Mouse (Mus musculus) midbrain, embryonic 12.5 days (tissue): ENCODE measurements around the gene Rsad1. TPM values are rescaled to one million over a fixed set of nuclear protein-coding genes. Genes with fewer than 3 reads are reported as not detected.

Experiments
- ATAC-seq: fragments of 200-750 bp; cut with Nextera tagmentation; 2 replicates; pipeline ENCODE4 v1.8.0; 2017; ENCODE audit warnings: low read depth, moderate TSS enrichment, moderate library complexity; ENCODE audit not compliant: low FRiP score
- H3K27ac ChIP-seq: fragments of 300-500 bp; sonication (generic); replicated peaks from 2 replicates; pipeline ENCODE4 v1.5.1; 2016; ENCODE audit warnings: mild to moderate bottlenecking
- H3K27me3 ChIP-seq: fragments of 300-500 bp; sonication (generic); 2 replicates; pipeline ENCODE4 v1.6.1; 2016; ENCODE audit warnings: mild to moderate bottlenecking
- H3K36me3 ChIP-seq: fragments of 300-500 bp; sonication (generic); 2 replicates; pipeline ENCODE4 v1.6.1; 2016
- H3K4me1 ChIP-seq: fragments of 300-500 bp; sonication (generic); 2 replicates; pipeline ENCODE4 v1.6.1; 2016
- H3K4me2 ChIP-seq: fragments of 300-500 bp; sonication (generic); replicated peaks from 2 replicates; pipeline ENCODE4 v1.6.1; 2016; ENCODE audit warnings: mild to moderate bottlenecking, moderate library complexity
- H3K4me3 ChIP-seq: fragments of 300-500 bp; sonication (generic); 2 replicates; pipeline ENCODE4 v1.5.1; 2016; ENCODE audit warnings: mild to moderate bottlenecking
- H3K9ac ChIP-seq: fragments of 300-500 bp; sonication (generic); replicated peaks from 2 replicates; pipeline ENCODE4 v1.6.1; 2016; ENCODE audit warnings: mild to moderate bottlenecking, moderate library complexity
- H3K9me3 ChIP-seq: fragments of 300-500 bp; sonication (generic); 2 replicates; pipeline ENCODE4 v1.6.1; 2016; ENCODE audit warnings: mild to moderate bottlenecking
- WGBS: fragments of 180-500 bp; shearing (Covaris S2); methylation state at CpG from one replicate; pipeline ENCODE4 v1.1.7; 2016; 5-methylcytosine and 5-hydroxymethylcytosine counted together
- polyA plus RNA-seq: library from polyadenylated mRNA; unstranded; fragments of >200 nt; fragmentation: Nextera tagmentation; extraction: Ambion mirVana; gene quantifications from 2 replicates; pipeline ENCODE4 v1.2.1, GENCODE M21; 2016

Gene Rsad1
- polyA plus RNA-seq, 1 experiment from 2014 or later: 5.4 TPM

GRCm38 (mm10) chr11:94508976-94509375 is 40.1 kb downstream of the Rsad1 start:
- no peak overlapping the region for H3K9ac ChIP-seq
- no peak for ATAC-seq
- H3K36me3 ChIP-seq: no peaks in the 10 kb centered on the region
- H3K27ac ChIP-seq: no peak overlapping the region
- no peaks in the 10 kb centered on the region for H3K27me3 ChIP-seq
- H3K4me1 ChIP-seq: no peaks in the 10 kb centered on the region
- H3K4me2 ChIP-seq: no peak overlapping the region
- no peak overlapping the region for H3K4me3 ChIP-seq
- no peaks in the 10 kb centered on the region for H3K9me3 ChIP-seq
- WGBS: 92% methylated on average over 10 of the region's 10 CpGs

GRCm38 (mm10) chr11:94501482-94501881 is 47.6 kb downstream of the Rsad1 start:
- H3K4me2 ChIP-seq: no peak overlapping the region
- WGBS: 91% methylated on average over 8 of the region's 8 CpGs
- H3K9me3 ChIP-seq: no peaks in the 10 kb centered on the region
- no peak overlapping the region for H3K9ac ChIP-seq
- H3K4me1 ChIP-seq: peaks cover 22% of the 10 kb centered on the region
- peaks cover 52% of the 10 kb centered on the region for H3K27me3 ChIP-seq
- no peaks in the 10 kb centered on the region for H3K36me3 ChIP-seq
- ATAC-seq: no peak
- H3K27ac ChIP-seq: no peak overlapping the region
- H3K4me3 ChIP-seq: no peak overlapping the region

- Histone ChIP-seq H3K4me1 (peaks cover 22% of the 10 kb centered on the region), H3K9me3 (no peaks in the 10 kb centered on the region), H3K4me3 (no peak overlapping the region), H3K4me2 (no peak overlapping the region), H3K27me3 (peaks cover 52% of the 10 kb centered on the region), H3K27ac (no peak overlapping the region), H3K36me3 (no peaks in the 10 kb centered on the region), H3K9ac (no peak overlapping the region)
- ATAC-seq: no peak
- WGBS: 32% methylated on average over 8 of the region's 8 CpGs
Measured at GRCm38 (mm10) chr11:94500362-94500761, 48.7 kb downstream of the Rsad1 start.

- peaks cover 22% of the 10 kb centered on the region for H3K4me1 ChIP-seq
- peaks cover 55% of the 10 kb centered on the region for H3K27me3 ChIP-seq
- 1% methylated on average over 26 of the region's 26 CpGs for WGBS
- peak within 1 kb of the TSS; percentile 50 for H3K9ac ChIP-seq
- peak within 1 kb of the TSS; percentile 33 for H3K4me3 ChIP-seq
- no peaks in the 10 kb centered on the region for H3K9me3 ChIP-seq
- no peaks in the 10 kb centered on the region for H3K36me3 ChIP-seq
- no peak within 1 kb of the TSS for H3K27ac ChIP-seq
- peak; percentile 30; the same call in 1 of the 2 replicates for ATAC-seq
- H3K4me2 ChIP-seq: peak within 1 kb of the TSS; percentile 60
Measured at GRCm38 (mm10) chr11:94499661-94500152, 49.3 kb downstream of the Rsad1 start, which contains the start of gene Epn3. Gene Epn3, minus strand, starts transcription at chr11:94499974.

GRCm38 (mm10) chr11:94499035-94499434 is 50.0 kb downstream of the Rsad1 start:
- 17% methylated on average over 2 of the region's 2 CpGs for WGBS
- Histone ChIP-seq H3K27me3 (peaks cover 61% of the 10 kb centered on the region), H3K4me3 (peak overlapping the region; percentile 33; the same call in 1 of the 2 replicates), H3K36me3 (no peaks in the 10 kb centered on the region), H3K27ac (no peak overlapping the region), H3K9ac (peak overlapping the region; percentile 50; the same call in 1 of the 2 replicates), H3K9me3 (no peaks in the 10 kb centered on the region), H3K4me2 (peak overlapping the region; percentile 60), H3K4me1 (peaks cover 22% of the 10 kb centered on the region)
- ATAC-seq: no peak

- H3K4me2 ChIP-seq: peak overlapping the region; percentile 60
- no peaks in the 10 kb centered on the region for H3K36me3 ChIP-seq
- no peak overlapping the region for H3K9ac ChIP-seq
- H3K4me3 ChIP-seq: no peak overlapping the region
- ATAC-seq: no peak
- H3K27ac ChIP-seq: no peak overlapping the region
- peaks cover 22% of the 10 kb centered on the region for H3K4me1 ChIP-seq
- H3K9me3 ChIP-seq: no peaks in the 10 kb centered on the region
- 25% methylated on average over 19 of the region's 19 CpGs for WGBS
- H3K27me3 ChIP-seq: peaks cover 68% of the 10 kb centered on the region
Measured at GRCm38 (mm10) chr11:94498093-94498996, 50.7 kb downstream of the Rsad1 start.

GRCm38 (mm10) chr11:94495415-94495814 is 53.6 kb downstream of the Rsad1 start:
- Histone ChIP-seq H3K9ac (no peak overlapping the region), H3K27ac (no peak overlapping the region), H3K9me3 (no peaks in the 10 kb centered on the region), H3K36me3 (no peaks in the 10 kb centered on the region), H3K27me3 (peaks cover 72% of the 10 kb centered on the region), H3K4me3 (no peak overlapping the region), H3K4me2 (no peak overlapping the region), H3K4me1 (peaks cover 35% of the 10 kb centered on the region)
- ATAC-seq: no peak
- 83% methylated on average over 3 of the region's 3 CpGs for WGBS

GRCm38 (mm10) chr11:94491749-94492099 is 57.3 kb downstream of the Rsad1 start:
- no peak overlapping the region for H3K9ac ChIP-seq
- peaks cover 12% of the 10 kb centered on the region for H3K4me1 ChIP-seq
- H3K4me3 ChIP-seq: peak overlapping the region; percentile 53
- no peak for ATAC-seq
- H3K36me3 ChIP-seq: no peaks in the 10 kb centered on the region
- H3K9me3 ChIP-seq: no peaks in the 10 kb centered on the region
- H3K27me3 ChIP-seq: peaks cover 69% of the 10 kb centered on the region
- peak overlapping the region; percentile 78 for H3K4me2 ChIP-seq
- 73% methylated on average over 7 of the region's 7 CpGs for WGBS
- H3K27ac ChIP-seq: no peak overlapping the region

- Histone ChIP-seq H3K4me1 (peaks cover 12% of the 10 kb centered on the region), H3K27ac (no peak overlapping the region), H3K9ac (peak overlapping the region; percentile 65), H3K9me3 (no peaks in the 10 kb centered on the region), H3K27me3 (peaks cover 74% of the 10 kb centered on the region), H3K36me3 (no peaks in the 10 kb centered on the region), H3K4me3 (peak overlapping the region; percentile 53), H3K4me2 (peak overlapping the region; percentile 78)
- 5% methylated on average over 55 of the region's 55 CpGs for WGBS
- peak; percentile 70 for ATAC-seq
Measured at GRCm38 (mm10) chr11:94491035-94491748, 57.9 kb downstream of the Rsad1 start.

Other genes starting within 250 kb of the Rsad1 start
- gene Luc7l3, start 227.3 kb downstream of the Rsad1 start, polyA plus RNA-seq: 145 and 162 TPM in 2 replicates
- 19.7 and 21.7 TPM in 2 replicates for gene Ankrd40, start 221.3 kb downstream of the Rsad1 start, polyA plus RNA-seq
- gene Abcc3, start 156.3 kb downstream of the Rsad1 start, polyA plus RNA-seq: 0.57 and 0.89 TPM in 2 replicates
- 16.2 and 16.5 TPM in 2 replicates for gene Cacna1g, start 75.1 kb downstream of the Rsad1 start, polyA plus RNA-seq
- gene Spata20, start 63.1 kb downstream of the Rsad1 start, polyA plus RNA-seq: 0.36 TPM in 1 of 2 replicates, not detected in the other
- 0.47 and 0.68 TPM in 2 replicates for gene Epn3, start 49.3 kb downstream of the Rsad1 start, polyA plus RNA-seq
- 2.9 and 4.9 TPM in 2 replicates for gene Mycbpap, start 27.5 kb downstream of the Rsad1 start, polyA plus RNA-seq
- gene Chad, start 15.8 kb upstream of the Rsad1 start, polyA plus RNA-seq: 0.31 and 0.45 TPM in 2 replicates
- gene Acsf2, start 52.6 kb upstream of the Rsad1 start, polyA plus RNA-seq: 3.1 and 3.7 TPM in 2 replicates
- gene Lrrc59, start 80.5 kb upstream of the Rsad1 start, polyA plus RNA-seq: 215 and 222 TPM in 2 replicates
- 130 and 131 TPM in 2 replicates for gene Mrpl27, start 104.5 kb upstream of the Rsad1 start, polyA plus RNA-seq
- 32.9 and 33.5 TPM in 2 replicates for gene Eme1, start 104.7 kb upstream of the Rsad1 start, polyA plus RNA-seq
- gene Xylt2, start 128.3 kb upstream of the Rsad1 start, polyA plus RNA-seq: 17.2 and 18.8 TPM in 2 replicates
- not detected in 2 replicates for gene Gm11541, start 155.2 kb upstream of the Rsad1 start, polyA plus RNA-seq
- 0.15 and 0.20 TPM in 2 replicates for gene Cdc34b, start 192.5 kb upstream of the Rsad1 start, polyA plus RNA-seq
- not detected in 2 replicates for gene Tmem92, start 233.4 kb upstream of the Rsad1 start, polyA plus RNA-seq